Mouse (Mus musculus) kidney, postnatal 0 days (tissue): ENCODE data around the gene H1f0. TPM values are rescaled to one million over a fixed set of nuclear protein-coding genes. Genes with fewer than 3 reads are reported as not detected.
"Not testable (repeated sequence)": the region's sequence is repeated elsewhere in the genome, so short reads cannot be mapped to it uniquely, and the experiment has no call there.

Experiments used
- ATAC-seq: fragments of 200-750 bp; cut with Nextera tagmentation; replicated peaks from 2 replicates; pipeline ENCODE4 v1.8.0; 2017; ENCODE audit warnings: low read depth, moderate number of reproducible peaks, moderate TSS enrichment, moderate library complexity; ENCODE audit not compliant: low FRiP score
- DNase-seq: peaks from one replicate; pipeline ENCODE4 v3.0.0-alpha.2; 2016; ENCODE audit warnings: low spot score
- H3K27ac ChIP-seq: fragments of 300-500 bp; sonication (generic); 2 replicates; pipeline ENCODE4 v1.5.1; 2014; ENCODE audit warnings: mild to moderate bottlenecking
- H3K27me3 ChIP-seq: fragments of 300-500 bp; sonication (generic); 2 replicates; pipeline ENCODE4 v1.6.1; 2014; ENCODE audit warnings: low read length, mixed read lengths; ENCODE audit not compliant: insufficient read depth
- H3K36me3 ChIP-seq: fragments of 300-500 bp; sonication (generic); 2 replicates; pipeline ENCODE4 v1.6.1; 2014; ENCODE audit warnings: low read length, mixed read lengths; ENCODE audit not compliant: insufficient read depth
- H3K4me1 ChIP-seq: fragments of 300-500 bp; sonication (generic); replicated peaks from 2 replicates; pipeline ENCODE4 v1.6.1; 2014; ENCODE audit warnings: antibody characterized with exemption, low read length, mixed read lengths; ENCODE audit not compliant: insufficient read depth
- H3K4me2 ChIP-seq: fragments of 300-500 bp; sonication (generic); 2 replicates; pipeline ENCODE4 v1.6.1; 2014; ENCODE audit warnings: mild to moderate bottlenecking, low read length, moderate library complexity, mixed read lengths
- H3K4me3 ChIP-seq: fragments of 300-500 bp; sonication (generic); replicated peaks from 2 replicates; pipeline ENCODE4 v1.5.1; 2014; ENCODE audit warnings: low read depth, low read length
- H3K9ac ChIP-seq: fragments of 300-500 bp; sonication (generic); 2 replicates; pipeline ENCODE4 v1.6.1; 2014; ENCODE audit warnings: low read depth, low read length
- H3K9me3 ChIP-seq: fragments of 300-500 bp; sonication (generic); replicated peaks from 2 replicates; pipeline ENCODE4 v1.6.1; 2016; ENCODE audit warnings: low read length, inconsistent platforms, mixed read lengths
- CTCF ChIP-seq: IDR thresholded peaks from 2 replicates; pipeline ENCODE4 v1.5.1; 2016; ENCODE audit warnings: antibody characterized with exemption, low read depth, mild to moderate bottlenecking, moderate library complexity
- WGBS: fragments of 180-500 bp; shearing (Covaris S2); extraction: QIAGEN DNeasy Blood & Tissue Kit; methylation state at CpG from one replicate; pipeline ENCODE4 v1.1.7; 2014; 5-methylcytosine and 5-hydroxymethylcytosine counted together
- polyA plus RNA-seq: library from polyadenylated mRNA; unstranded; fragments of >200 nt; fragmentation: Nextera tagmentation; extraction: Ambion mirVana; gene quantifications from 2 replicates; pipeline ENCODE4 v1.2.1, GENCODE M21; 2015

Gene H1f0
- polyA plus RNA-seq, 1 experiment from 2014 or later = 524 TPM

DNA sequence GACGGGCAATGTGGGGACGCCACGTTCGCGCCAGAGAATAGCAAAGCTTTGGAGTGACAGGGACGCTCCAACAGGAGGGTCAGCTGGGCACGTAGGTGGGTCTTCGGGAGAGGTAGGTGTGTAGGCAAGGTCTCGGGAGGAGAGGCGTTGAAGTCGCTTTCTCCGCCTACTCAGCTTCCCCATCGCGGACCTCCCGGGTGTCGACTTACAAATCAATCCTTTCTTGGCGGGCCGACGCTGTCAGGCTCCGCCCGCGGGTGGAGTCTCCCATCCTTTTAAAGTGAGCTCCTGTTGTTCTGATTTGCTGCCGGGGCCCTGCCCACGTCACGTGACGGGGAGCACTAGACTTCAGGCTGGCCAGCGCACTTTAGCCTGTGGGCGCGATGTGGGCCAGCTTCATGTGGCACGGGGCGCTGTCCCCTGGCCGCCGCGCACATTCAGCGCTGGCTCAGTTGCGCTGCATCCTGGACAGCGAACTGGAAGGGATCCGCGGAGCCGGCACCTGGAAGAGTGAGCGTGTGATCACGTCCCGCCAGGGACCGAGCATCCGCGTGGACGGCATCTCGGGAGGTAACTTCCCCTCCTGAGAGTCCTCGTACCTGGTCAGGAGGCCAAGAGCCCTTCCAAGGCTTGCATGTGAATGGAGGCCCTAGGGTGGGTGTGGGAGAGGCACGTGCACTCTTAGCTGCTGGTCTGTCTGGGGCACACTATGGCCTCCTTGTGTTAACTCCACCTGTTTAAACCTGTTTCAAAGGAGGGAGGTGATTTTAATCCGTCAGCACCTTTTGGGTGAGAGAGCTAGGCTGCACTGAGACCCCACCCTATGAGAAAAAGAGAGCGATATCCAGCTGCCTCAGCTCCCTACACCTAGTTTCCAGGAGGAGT is 2.5 kb downstream of the H1f0 start:
- WGBS = 2% methylated on average over 52 of the region's 52 CpGs
- Histone ChIP-seq H3K9me3 (no peaks in the 10 kb centered on the region), H3K9ac (peak overlapping the region; percentile 94), H3K4me2 (peak overlapping the region; percentile 81), H3K4me1 (peaks cover 15% of the 10 kb centered on the region), H3K27me3 (no peaks in the 10 kb centered on the region), H3K27ac (peak overlapping the region; percentile 95), H3K4me3 (peak overlapping the region; percentile 67), H3K36me3 (0 out of 2 replicates have a peak, but pooled peaks cover 3% of the 10 kb centered on the region)
- TF ChIP-seq CTCF = peak; percentile 10; the same call in 1 of the 2 replicates
- ATAC-seq = peak; percentile 77
- peak; percentile 98 for DNase-seq

- DNase-seq, H3K4me3 ChIP-seq, H3K4me1 ChIP-seq, H3K27me3 ChIP-seq, H3K9ac ChIP-seq, ATAC-seq, H3K27ac ChIP-seq, H3K9me3 ChIP-seq: not testable (repeated sequence)
- Histone ChIP-seq H3K4me2 (peak overlapping the region; percentile 81; the same call in 1 of the 2 replicates), H3K36me3 (peaks cover 12% of the 10 kb centered on the region; the same call in 1 of the 2 replicates)
- 90% methylated on average over 5 of the region's 5 CpGs for WGBS
Measured at GRCm38 (mm10) chr15:79031908-79032307, 3.7 kb downstream of the H1f0 start.

DNA sequence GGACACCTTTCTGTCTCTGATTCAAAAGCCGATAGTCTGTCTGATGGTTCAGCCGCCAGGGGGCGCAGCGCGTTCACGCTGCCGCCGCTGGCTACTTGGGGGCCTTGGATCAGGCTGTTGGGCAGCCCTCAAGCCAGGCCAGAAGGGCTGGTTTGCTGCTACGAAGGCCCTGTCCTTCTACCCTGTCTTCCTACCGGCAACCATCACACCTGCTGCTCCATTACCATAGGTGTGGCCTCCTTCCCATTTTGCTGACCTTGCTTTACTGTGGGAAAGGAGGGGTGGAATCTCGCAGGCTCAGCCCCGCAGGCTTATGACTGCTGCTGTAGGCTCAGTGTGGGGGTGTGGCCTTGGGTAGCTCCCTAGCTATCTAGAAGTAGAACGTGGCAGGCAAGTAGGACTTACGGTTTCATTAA is 9.7 kb downstream of the H1f0 start:
- Histone ChIP-seq H3K27me3 (peaks cover 8% of the 10 kb centered on the region), H3K4me1 (peaks cover 19% of the 10 kb centered on the region; the same call in 1 of the 2 replicates), H3K36me3 (peaks cover 11% of the 10 kb centered on the region; the same call in 1 of the 2 replicates), H3K9ac (no peak overlapping the region), H3K4me3 (no peak overlapping the region), H3K4me2 (peak overlapping the region; percentile 19; the same call in 1 of the 2 replicates), H3K9me3 (no peaks in the 10 kb centered on the region), H3K27ac (no peak overlapping the region)
- 0 out of 2 replicates have a peak, but pooled peaks have one; percentile 13 for ATAC-seq
- 11% methylated on average over 14 of the region's 14 CpGs for WGBS
- peak; percentile 82 for DNase-seq
- TF ChIP-seq CTCF = peak; percentile 87

GRCm38 (mm10) chr15:79038331-79038730 is 10.1 kb downstream of the H1f0 start:
- DNase-seq = no peak
- Histone ChIP-seq H3K4me1 (peaks cover 23% of the 10 kb centered on the region; the same call in 1 of the 2 replicates), H3K4me3 (no peak overlapping the region), H3K27ac (no peak overlapping the region), H3K36me3 (peaks cover 11% of the 10 kb centered on the region; the same call in 1 of the 2 replicates), H3K4me2 (no peak overlapping the region), H3K27me3 (peaks cover 12% of the 10 kb centered on the region), H3K9me3 (no peaks in the 10 kb centered on the region), H3K9ac (no peak overlapping the region)
- 77% methylated on average over 10 of the region's 10 CpGs for WGBS
- TF ChIP-seq CTCF = no peak
- ATAC-seq = no peak

- peaks cover 12% of the 10 kb centered on the region for H3K27me3 ChIP-seq
- no peak overlapping the region for H3K4me3 ChIP-seq
- no peaks in the 10 kb centered on the region for H3K9me3 ChIP-seq
- no peak overlapping the region for H3K27ac ChIP-seq
- H3K4me2 ChIP-seq = no peak overlapping the region
- peak; percentile 81 for ATAC-seq
- no peak overlapping the region for H3K9ac ChIP-seq
- TF ChIP-seq CTCF = peak; percentile 97
- DNase-seq = peak; percentile 93
- H3K4me1 ChIP-seq = peaks cover 24% of the 10 kb centered on the region; the same call in 1 of the 2 replicates
- peaks cover 11% of the 10 kb centered on the region; the same call in 1 of the 2 replicates for H3K36me3 ChIP-seq
- 17% methylated on average over 7 of the region's 7 CpGs for WGBS
Measured at GRCm38 (mm10) chr15:79038853-79039252, 10.6 kb downstream of the H1f0 start.
